Mouse (Mus musculus) liver, postnatal 0 days (tissue): ENCODE data around the gene Pld6. TPM values are rescaled to one million over a fixed set of nuclear protein-coding genes. Genes with fewer than 3 reads are reported as not detected.
A peak's percentile ranks its signal among the peaks of the same experiment; 100 is the strongest.

Experiments
- ATAC-seq: fragments of 200-750 bp; cut with Nextera tagmentation; 2 replicates; pipeline ENCODE4 v1.8.0; 2017; ENCODE audit warnings: mild to moderate bottlenecking, moderate library complexity
- DNase-seq: peaks from one replicate; pipeline ENCODE4 v3.0.0-alpha.2; 2016
- H3K27ac ChIP-seq: fragments of 300-500 bp; sonication (generic); 2 replicates; pipeline ENCODE4 v1.5.1; 2014; ENCODE audit warnings: antibody characterized with exemption, moderate library complexity, mild to moderate bottlenecking, low read depth
- H3K27me3 ChIP-seq: fragments of 300-500 bp; sonication (generic); 2 replicates; pipeline ENCODE4 v1.6.1; 2014; ENCODE audit warnings: low read length, control low read depth, mixed read lengths; ENCODE audit not compliant: insufficient read depth
- H3K36me3 ChIP-seq: fragments of 300-500 bp; sonication (generic); replicated peaks from 2 replicates; pipeline ENCODE4 v1.6.1; 2014; ENCODE audit warnings: mild to moderate bottlenecking, control low read depth, low read length, moderate library complexity, mixed read lengths; ENCODE audit not compliant: insufficient read depth
- H3K4me1 ChIP-seq: fragments of 300-500 bp; sonication (generic); 2 replicates; pipeline ENCODE4 v1.6.1; 2014; ENCODE audit warnings: antibody characterized with exemption, mild to moderate bottlenecking, control low read depth; ENCODE audit not compliant: insufficient read depth
- H3K4me2 ChIP-seq: fragments of 300-500 bp; sonication (generic); 2 replicates; pipeline ENCODE4 v1.6.1; 2014; ENCODE audit warnings: low read depth, mild to moderate bottlenecking, low read length, moderate library complexity, mixed read lengths
- H3K4me3 ChIP-seq: fragments of 300-500 bp; sonication (generic); 2 replicates; pipeline ENCODE4 v1.5.1; 2014; ENCODE audit warnings: low read depth, low read length
- H3K9ac ChIP-seq: fragments of 300-500 bp; sonication (generic); replicated peaks from 2 replicates; pipeline ENCODE4 v1.6.1; 2014; ENCODE audit warnings: mild to moderate bottlenecking, moderate library complexity
- H3K9me3 ChIP-seq: fragments of 300-500 bp; sonication (generic); 2 replicates; pipeline ENCODE4 v1.6.1; 2016; ENCODE audit warnings: mild to moderate bottlenecking, control low read depth, low read length, mixed read lengths
- CTCF ChIP-seq: sonication (generic); IDR thresholded peaks from 2 replicates; pipeline ENCODE4 v1.5.1; 2016; ENCODE audit warnings: antibody characterized with exemption, low read depth
- EP300 ChIP-seq: IDR thresholded peaks from 2 replicates; pipeline ENCODE4 v1.6.1; 2016; ENCODE audit warnings: antibody characterized with exemption, low read depth, mild to moderate bottlenecking
- WGBS: fragments of 180-500 bp; shearing (Covaris S2); extraction: QIAGEN DNeasy Blood & Tissue Kit; methylation state at CpG from one replicate; pipeline ENCODE4 v1.1.7; 2014; ENCODE audit not compliant: insufficient replicate concordance; 5-methylcytosine and 5-hydroxymethylcytosine counted together
- polyA plus RNA-seq: library from polyadenylated mRNA; unstranded; fragments of >200 nt; fragmentation: Nextera tagmentation; extraction: Ambion mirVana; gene quantifications from 2 replicates; pipeline ENCODE4 v1.2.1, GENCODE M21; 2015

Gene Pld6
- polyA plus RNA-seq, 1 experiment from 2014 or later: 1.7 TPM

DNA sequence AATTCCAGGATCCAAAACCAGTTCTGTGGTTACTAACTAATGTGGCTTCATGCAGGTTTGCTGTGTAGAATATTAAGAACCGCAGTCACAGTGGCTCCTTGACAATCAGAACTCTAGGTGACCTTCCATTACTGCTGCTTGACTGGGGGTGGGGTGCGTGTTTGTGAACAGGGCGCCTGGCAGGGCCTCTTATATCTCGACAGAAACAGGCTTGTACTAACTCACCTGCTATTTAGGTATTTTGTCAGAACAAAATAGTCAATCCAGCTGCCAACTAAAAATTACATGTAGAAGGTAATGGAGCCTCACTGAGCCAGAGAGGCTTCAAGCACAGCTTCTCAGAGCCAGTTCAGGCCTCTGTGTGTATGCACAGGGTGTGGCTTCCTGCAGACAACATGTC is 7.2 kb downstream of the Pld6 start:
- Histone ChIP-seq H3K4me1 (no peaks in the 10 kb centered on the region), H3K36me3 (peaks cover 4% of the 10 kb centered on the region; the same call in 1 of the 2 replicates), H3K9me3 (no peaks in the 10 kb centered on the region), H3K4me3 (no peak overlapping the region), H3K27me3 (no peaks in the 10 kb centered on the region), H3K4me2 (no peak overlapping the region), H3K9ac (no peak overlapping the region), H3K27ac (no peak overlapping the region)
- ATAC-seq: no peak
- WGBS: 72% methylated on average over 4 of the region's 4 CpGs
- no peak for TF ChIP-seq EP300
- no peak for TF ChIP-seq CTCF
- no peak for DNase-seq

GRCm38 (mm10) chr11:59779406-59779805 is 8.0 kb downstream of the Pld6 start:
- no peak for TF ChIP-seq CTCF
- peaks cover 5% of the 10 kb centered on the region; the same call in 1 of the 2 replicates for H3K36me3 ChIP-seq
- no peaks in the 10 kb centered on the region for H3K27me3 ChIP-seq
- H3K4me1 ChIP-seq: no peaks in the 10 kb centered on the region
- no peak overlapping the region for H3K4me2 ChIP-seq
- no peaks in the 10 kb centered on the region for H3K9me3 ChIP-seq
- no peak for DNase-seq
- no peak overlapping the region for H3K4me3 ChIP-seq
- H3K27ac ChIP-seq: no peak overlapping the region
- H3K9ac ChIP-seq: no peak overlapping the region
- WGBS: 77% methylated on average over 4 of the region's 4 CpGs
- no peak for ATAC-seq

DNA sequence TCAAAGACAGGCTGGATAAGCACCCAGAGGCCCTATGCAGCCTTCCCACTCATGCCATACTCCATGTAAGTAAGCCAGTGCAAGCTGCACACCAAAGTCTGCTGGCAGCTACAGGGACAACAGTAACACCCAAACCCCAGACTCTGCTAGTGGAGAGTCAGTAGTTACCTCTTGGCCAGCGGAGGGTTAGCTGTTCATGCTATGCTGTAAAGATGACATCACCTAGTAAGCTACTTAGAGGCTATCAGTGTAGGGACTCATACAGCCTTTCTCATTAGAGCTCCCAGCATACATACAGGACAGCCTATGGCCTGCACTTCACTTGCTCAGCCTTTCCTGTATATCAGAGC is 8.6 kb downstream of the Pld6 start:
- Histone ChIP-seq H3K9me3 (no peaks in the 10 kb centered on the region), H3K4me2 (no peak overlapping the region), H3K27me3 (no peaks in the 10 kb centered on the region), H3K4me3 (no peak overlapping the region), H3K27ac (no peak overlapping the region), H3K36me3 (peaks cover 5% of the 10 kb centered on the region; the same call in 1 of the 2 replicates), H3K4me1 (no peaks in the 10 kb centered on the region), H3K9ac (no peak overlapping the region)
- ATAC-seq (peak; percentile 20), DNase-seq (no peak)
- WGBS: 77% methylated on average over 1 of the region's 1 CpGs
- TF ChIP-seq CTCF (no peak), EP300 (no peak)

GRCm38 (mm10) chr11:59778181-59778873 is 9.1 kb downstream of the Pld6 start:
- Histone ChIP-seq H3K9me3 (no peaks in the 10 kb centered on the region), H3K36me3 (peaks cover 7% of the 10 kb centered on the region; the same call in 1 of the 2 replicates), H3K27ac (no peak overlapping the region), H3K9ac (no peak overlapping the region), H3K27me3 (no peaks in the 10 kb centered on the region), H3K4me1 (no peaks in the 10 kb centered on the region), H3K4me2 (no peak overlapping the region), H3K4me3 (no peak overlapping the region)
- peak; percentile 87 for DNase-seq
- peak; percentile 89 for ATAC-seq
- TF ChIP-seq CTCF: peak; percentile 99
- TF ChIP-seq EP300: no peak
- WGBS: 50% methylated on average over 9 of the region's 9 CpGs

DNA sequence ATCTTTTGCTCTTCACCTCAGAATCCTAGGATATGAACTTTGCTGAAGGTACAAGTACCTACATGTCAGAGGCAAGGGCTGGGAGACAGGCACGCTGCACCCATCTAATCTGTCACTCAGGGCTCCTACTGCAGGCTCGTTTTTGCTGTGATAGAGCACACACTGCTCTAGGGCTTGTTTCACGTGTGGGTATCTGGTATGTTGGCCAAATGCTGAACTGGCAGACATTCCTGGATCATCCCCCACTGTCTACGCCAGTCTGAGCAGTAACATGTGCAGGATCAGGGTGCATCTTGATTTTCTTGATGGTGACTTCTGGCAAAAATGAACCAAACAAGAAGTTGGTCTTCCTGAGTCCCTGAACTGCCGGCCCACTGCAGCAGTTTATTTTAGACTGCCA is 10.2 kb downstream of the Pld6 start:
- DNase-seq (no peak), ATAC-seq (no peak)
- H3K9ac ChIP-seq: no peak overlapping the region
- H3K4me3 ChIP-seq: no peak overlapping the region
- 75% methylated on average over 5 of the region's 5 CpGs for WGBS
- peaks cover 8% of the 10 kb centered on the region; the same call in 1 of the 2 replicates for H3K36me3 ChIP-seq
- no peak overlapping the region for H3K4me2 ChIP-seq
- TF ChIP-seq CTCF: no peak
- no peak for TF ChIP-seq EP300
- H3K4me1 ChIP-seq: no peaks in the 10 kb centered on the region
- no peaks in the 10 kb centered on the region for H3K9me3 ChIP-seq
- H3K27ac ChIP-seq: no peak overlapping the region
- no peaks in the 10 kb centered on the region for H3K27me3 ChIP-seq

DNA sequence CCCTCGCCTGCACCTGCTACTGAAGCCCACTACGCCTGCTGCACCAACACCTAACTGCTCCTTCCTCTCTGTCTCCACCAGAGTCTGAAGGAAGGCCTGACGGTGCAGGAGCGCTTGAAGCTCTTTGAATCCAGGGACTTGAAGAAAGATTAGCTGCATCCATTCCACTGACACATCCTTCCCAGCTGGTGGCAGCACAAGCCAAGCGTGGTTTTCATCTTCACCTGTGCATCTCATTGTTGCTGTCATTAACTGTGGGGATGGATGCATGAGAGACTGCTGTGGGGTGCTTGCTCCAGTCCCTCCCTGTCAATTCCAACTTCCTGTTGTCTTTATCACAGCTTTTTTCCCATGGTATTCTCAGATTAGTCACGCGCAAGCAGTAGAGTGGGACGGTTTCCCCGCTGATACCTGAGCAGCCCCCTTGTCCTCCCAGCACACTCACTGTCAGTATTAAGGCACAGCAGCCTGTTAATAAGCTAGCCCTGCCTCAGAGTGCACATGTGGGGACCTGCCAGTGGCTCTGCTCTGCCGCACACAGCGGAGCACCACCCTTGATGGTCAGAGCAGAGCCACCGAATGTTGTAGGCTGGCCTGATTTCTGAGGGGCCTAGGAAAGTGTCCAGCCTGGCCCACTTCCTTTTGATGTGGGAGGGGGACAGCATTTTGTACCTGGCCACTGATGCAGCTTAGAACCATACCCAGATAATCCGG is 11.9 kb downstream of the Pld6 start:
- no peak overlapping the region for H3K4me2 ChIP-seq
- WGBS: 85% methylated on average over 13 of the region's 13 CpGs
- H3K4me3 ChIP-seq: no peak overlapping the region
- no peak for ATAC-seq
- H3K9me3 ChIP-seq: no peaks in the 10 kb centered on the region
- peaks cover 20% of the 10 kb centered on the region for H3K36me3 ChIP-seq
- H3K9ac ChIP-seq: no peak overlapping the region
- H3K27me3 ChIP-seq: no peaks in the 10 kb centered on the region
- H3K4me1 ChIP-seq: no peaks in the 10 kb centered on the region
- TF ChIP-seq CTCF (no peak), EP300 (no peak)
- DNase-seq: no peak
- no peak overlapping the region for H3K27ac ChIP-seq
